Mouse (Mus musculus): ENCODE measurements at regions not wholly inside any gene's neighbourhood (a gene's known extent, or its start where the extent isn't known, plus 50 kb on each side); places are given as distances from the start of the nearest gene placed in this dataset.
"Not testable (repeated sequence)": the region's sequence is repeated elsewhere in the genome, so short reads cannot be mapped to it uniquely, and the experiment has no call there.

- H3K27ac ChIP-seq; DNase-seq (ENCODE audit: low spot score in 2 of 2); H3K4me3 ChIP-seq: not testable (repeated sequence)
Measured at GRCm38 (mm10) chr11:40159161-40159560, 535.8 kb downstream of the Mat2b start.

- peak; percentile 82 for TF ChIP-seq CTCF (conservative IDR thresholded peaks at IDR 0.05)
- peak; percentile 67 to 79 for DNase-seq (ENCODE audit: low spot score in 2 of 2)
- no peak overlapping the region for H3K4me3 ChIP-seq
- H3K27ac ChIP-seq, result no peak overlapping the region
Measured at GRCm38 (mm10) chr11:40149312-40149711, 545.7 kb downstream of the Mat2b start.

- TF ChIP-seq CTCF (conservative IDR thresholded peaks at IDR 0.05), result no peak
- H3K27ac ChIP-seq, result no peak overlapping the region
- DNase-seq (ENCODE audit: low spot score in 2 of 2), result no peak
- no peak overlapping the region for H3K4me3 ChIP-seq
Measured at GRCm38 (mm10) chr11:40137803-40138202, 557.2 kb downstream of the Mat2b start.

GRCm38 (mm10) chr11:40102613-40103012 lies 592.4 kb downstream of the Mat2b start:
- Histone ChIP-seq H3K4me3 (no peak overlapping the region), H3K27ac (no peak overlapping the region)
- peak; percentile 75 for TF ChIP-seq CTCF (conservative IDR thresholded peaks at IDR 0.05)
- peak; percentile 11 to 12 for DNase-seq (ENCODE audit: low spot score in 2 of 2)

GRCm38 (mm10) chr11:40074317-40074716 lies 620.7 kb downstream of the Mat2b start:
- H3K27ac ChIP-seq, result no peak overlapping the region
- DNase-seq (ENCODE audit: low spot score in 2 of 2), result no peak
- TF ChIP-seq CTCF (conservative IDR thresholded peaks at IDR 0.05), result no peak
- H3K4me3 ChIP-seq, result no peak overlapping the region

- Histone ChIP-seq H3K4me3 (no peak overlapping the region), H3K27ac (no peak overlapping the region)
- no peak for TF ChIP-seq CTCF (conservative IDR thresholded peaks at IDR 0.05)
- no peak for DNase-seq (ENCODE audit: low spot score in 2 of 2)
Measured at GRCm38 (mm10) chr11:40050503-40050902, 644.5 kb downstream of the Mat2b start.

- DNase-seq (ENCODE audit: low spot score in 2 of 2), result peak in 1 of 2 experiments; percentile 19
Measured at GRCm38 (mm10) chr11:40027511-40027910, 667.5 kb downstream of the Mat2b start.

GRCm38 (mm10) chr11:39999483-39999882 lies 695.5 kb downstream of the Mat2b start:
- no peak overlapping the region for H3K4me3 ChIP-seq
- no peak overlapping the region for H3K27ac ChIP-seq
- no peak for TF ChIP-seq CTCF (conservative IDR thresholded peaks at IDR 0.05)
- DNase-seq (ENCODE audit: low spot score in 2 of 2), result no peak

More at GRCm38 (mm10) chr11:40027511-40027910, 667.5 kb downstream of the Mat2b start:
- Histone ChIP-seq H3K4me3 (no peak overlapping the region), H3K27ac (no peak overlapping the region)
- no peak for TF ChIP-seq CTCF (conservative IDR thresholded peaks at IDR 0.05)

GRCm38 (mm10) chr11:39998612-39999011 lies 696.4 kb downstream of the Mat2b start:
- H3K27ac ChIP-seq, result no peak overlapping the region
- DNase-seq (ENCODE audit: low spot score in 2 of 2), result no peak
- TF ChIP-seq CTCF (conservative IDR thresholded peaks at IDR 0.05), result no peak
- H3K4me3 ChIP-seq, result no peak overlapping the region

- H3K4me3 ChIP-seq, result no peak overlapping the region
- peak; percentile 10 to 19 for DNase-seq (ENCODE audit: low spot score in 2 of 2)
- no peak overlapping the region for H3K27ac ChIP-seq
- no peak for TF ChIP-seq CTCF (conservative IDR thresholded peaks at IDR 0.05)
Measured at GRCm38 (mm10) chr11:39972585-39972984, 722.4 kb downstream of the Mat2b start.

- DNase-seq (ENCODE audit: low spot score in 2 of 2), result no peak
- TF ChIP-seq CTCF (conservative IDR thresholded peaks at IDR 0.05), result no peak
- H3K27ac ChIP-seq, result no peak overlapping the region
Measured at GRCm38 (mm10) chr11:39963705-39964104, 731.3 kb downstream of the Mat2b start.

GRCm38 (mm10) chr11:39954426-39954825 lies 740.6 kb downstream of the Mat2b start:
- DNase-seq (ENCODE audit: low spot score in 2 of 2), result no peak
- no peak for TF ChIP-seq CTCF (conservative IDR thresholded peaks at IDR 0.05)
- H3K27ac ChIP-seq, result no peak overlapping the region
- H3K4me3 ChIP-seq, result no peak overlapping the region

More at GRCm38 (mm10) chr11:39963705-39964104, 731.3 kb downstream of the Mat2b start:
- no peak overlapping the region for H3K4me3 ChIP-seq

GRCm38 (mm10) chr11:39944196-39944595 lies 750.8 kb downstream of the Mat2b start:
- H3K4me3 ChIP-seq, result no peak overlapping the region
- H3K27ac ChIP-seq, result no peak overlapping the region
- no peak for TF ChIP-seq CTCF (conservative IDR thresholded peaks at IDR 0.05)
- DNase-seq (ENCODE audit: low spot score in 2 of 2), result no peak

GRCm38 (mm10) chr11:39934216-39934615 lies 760.8 kb downstream of the Mat2b start:
- Histone ChIP-seq H3K4me3 (no peak overlapping the region), H3K27ac (no peak overlapping the region)
- no peak for DNase-seq (ENCODE audit: low spot score in 2 of 2)
- no peak for TF ChIP-seq CTCF (conservative IDR thresholded peaks at IDR 0.05)

All from layer of hippocampus, adult 2 months (tissue).